Mouse (Mus musculus) hindbrain, embryonic 15.5 days (tissue): ENCODE data around the gene Mrc2. TPM values are rescaled to one million over a fixed set of nuclear protein-coding genes. Genes with fewer than 3 reads are reported as not detected.

Experiments
- ATAC-seq: fragments of 200-750 bp; cut with Nextera tagmentation; 2 replicates; pipeline ENCODE4 v1.8.0; 2017; ENCODE audit warnings: low read depth, moderate number of reproducible peaks, moderate TSS enrichment; ENCODE audit not compliant: low FRiP score
- H3K27ac ChIP-seq: fragments of 300-500 bp; sonication (generic); replicated peaks from 2 replicates; pipeline ENCODE4 v1.5.1; 2015; ENCODE audit warnings: mild to moderate bottlenecking, inconsistent platforms
- H3K27me3 ChIP-seq: fragments of 300-500 bp; sonication (generic); 2 replicates; pipeline ENCODE4 v1.6.1; 2015; ENCODE audit warnings: control low read depth, inconsistent platforms
- H3K36me3 ChIP-seq: fragments of 300-500 bp; sonication (generic); 2 replicates; pipeline ENCODE4 v1.6.1; 2015; ENCODE audit warnings: control low read depth, inconsistent platforms
- H3K4me1 ChIP-seq: fragments of 300-500 bp; sonication (generic); replicated peaks from 2 replicates; pipeline ENCODE4 v1.6.1; 2015; ENCODE audit warnings: control low read depth, inconsistent platforms
- H3K4me2 ChIP-seq: fragments of 300-500 bp; sonication (generic); 2 replicates; pipeline ENCODE4 v1.6.1; 2015; ENCODE audit warnings: moderate library complexity, mild to moderate bottlenecking, inconsistent platforms
- H3K4me3 ChIP-seq: fragments of 300-500 bp; sonication (generic); 2 replicates; pipeline ENCODE4 v1.5.1; 2015; ENCODE audit warnings: mild to moderate bottlenecking, inconsistent platforms
- H3K9ac ChIP-seq: fragments of 300-500 bp; sonication (generic); 2 replicates; pipeline ENCODE4 v1.6.1; 2015; ENCODE audit warnings: inconsistent platforms
- H3K9me3 ChIP-seq: fragments of 300-500 bp; sonication (generic); 2 replicates; pipeline ENCODE4 v1.6.1; 2016; ENCODE audit warnings: control low read depth, inconsistent platforms
- WGBS: fragments of 180-500 bp; shearing (Covaris S2); methylation state at CpG from one replicate; pipeline ENCODE4 v1.1.7; 2015; 5-methylcytosine and 5-hydroxymethylcytosine counted together
- polyA plus RNA-seq: library from polyadenylated mRNA; unstranded; fragments of >200 nt; fragmentation: Nextera tagmentation; extraction: Ambion mirVana; gene quantifications from 2 replicates; pipeline ENCODE4 v1.2.1, GENCODE M21; 2015

Gene Mrc2
- 5.8 and 6.3 TPM in 2 replicates for polyA plus RNA-seq

GRCm38 (mm10) chr11:105292124-105293071 is at the start of gene Mrc2:
Mrc2 (plus strand) TSS chr11:105292643.
- Histone ChIP-seq H3K9me3 (no peaks in the 10 kb centered on the region), H3K27me3 (0 out of 2 replicates have a peak, but pooled peaks cover 8% of the 10 kb centered on the region), H3K4me1 (peaks cover 27% of the 10 kb centered on the region), H3K36me3 (peaks cover 10% of the 10 kb centered on the region; the same call in 1 of the 2 replicates), H3K4me3 (peak within 1 kb of the TSS; percentile 52), H3K27ac (peak within 1 kb of the TSS; percentile 61), H3K4me2 (peak within 1 kb of the TSS; percentile 97), H3K9ac (peak within 1 kb of the TSS; percentile 46)
- peak; percentile 66 for ATAC-seq
- WGBS = under 1% methylated on average over 71 of the region's 75 CpGs

- no peaks in the 10 kb centered on the region for H3K4me1 ChIP-seq
- 97% methylated on average over 1 of the region's 1 CpGs for WGBS
- H3K36me3 ChIP-seq = peaks cover 46% of the 10 kb centered on the region
- H3K9ac ChIP-seq = no peak overlapping the region
- no peaks in the 10 kb centered on the region for H3K9me3 ChIP-seq
- H3K27me3 ChIP-seq = no peaks in the 10 kb centered on the region
- H3K4me3 ChIP-seq = no peak overlapping the region
- H3K4me2 ChIP-seq = no peak overlapping the region
- ATAC-seq = no peak
- H3K27ac ChIP-seq = no peak overlapping the region
These were observed 46.1 kb upstream of the Mrc2 start for GRCm38 (mm10) chr11:105246369-105246768.

- WGBS = 91% methylated on average over 6 of the region's 6 CpGs
- H3K9me3 ChIP-seq = no peaks in the 10 kb centered on the region
These were observed 45.7 kb upstream of the Mrc2 start for GRCm38 (mm10) chr11:105246785-105247184.

GRCm38 (mm10) chr11:105247321-105247720 is 45.1 kb upstream of the Mrc2 start:
- Histone ChIP-seq H3K4me1 (no peaks in the 10 kb centered on the region), H3K27me3 (no peaks in the 10 kb centered on the region), H3K4me3 (no peak overlapping the region), H3K9ac (no peak overlapping the region), H3K27ac (no peak overlapping the region), H3K9me3 (no peaks in the 10 kb centered on the region), H3K4me2 (no peak overlapping the region), H3K36me3 (peaks cover 42% of the 10 kb centered on the region)
- ATAC-seq = no peak
- 96% methylated on average over 5 of the region's 5 CpGs for WGBS

More at GRCm38 (mm10) chr11:105246785-105247184, 45.7 kb upstream of the Mrc2 start:
- peaks cover 46% of the 10 kb centered on the region for H3K36me3 ChIP-seq
- no peak for ATAC-seq
- no peaks in the 10 kb centered on the region for H3K4me1 ChIP-seq
- H3K4me2 ChIP-seq = no peak overlapping the region
- no peak overlapping the region for H3K4me3 ChIP-seq
- H3K9ac ChIP-seq = no peak overlapping the region
- H3K27me3 ChIP-seq = no peaks in the 10 kb centered on the region
- H3K27ac ChIP-seq = no peak overlapping the region

GRCm38 (mm10) chr11:105259733-105260132 is 32.7 kb upstream of the Mrc2 start:
- H3K36me3 ChIP-seq = peaks cover 38% of the 10 kb centered on the region
- ATAC-seq = no peak
- H3K9me3 ChIP-seq = no peaks in the 10 kb centered on the region
- 78% methylated on average over 3 of the region's 3 CpGs for WGBS
- H3K27me3 ChIP-seq = no peaks in the 10 kb centered on the region
- H3K4me3 ChIP-seq = no peak overlapping the region
- no peak overlapping the region for H3K27ac ChIP-seq
- no peak overlapping the region for H3K9ac ChIP-seq
- H3K4me1 ChIP-seq = 0 out of 2 replicates have a peak, but pooled peaks cover 3% of the 10 kb centered on the region
- no peak overlapping the region for H3K4me2 ChIP-seq

- no peak for ATAC-seq
- Histone ChIP-seq H3K9me3 (no peaks in the 10 kb centered on the region), H3K27ac (peak overlapping the region; percentile 7; the same call in 1 of the 2 replicates), H3K9ac (no peak overlapping the region), H3K27me3 (no peaks in the 10 kb centered on the region), H3K36me3 (peaks cover 29% of the 10 kb centered on the region), H3K4me3 (no peak overlapping the region), H3K4me2 (no peak overlapping the region), H3K4me1 (0 out of 2 replicates have a peak, but pooled peaks cover 3% of the 10 kb centered on the region)
- 25% methylated on average over 5 of the region's 5 CpGs for WGBS
These were observed 31.3 kb upstream of the Mrc2 start for GRCm38 (mm10) chr11:105261116-105261515.

GRCm38 (mm10) chr11:105261601-105262351 is 30.7 kb upstream of the Mrc2 start:
- peaks cover 27% of the 10 kb centered on the region for H3K36me3 ChIP-seq
- H3K27me3 ChIP-seq = no peaks in the 10 kb centered on the region
- 82% methylated on average over 4 of the region's 4 CpGs for WGBS
- ATAC-seq = no peak
- H3K27ac ChIP-seq = 0 out of 2 replicates have a peak overlapping the region, but pooled peaks have one; percentile 15
- no peaks in the 10 kb centered on the region for H3K9me3 ChIP-seq
- no peak overlapping the region for H3K4me2 ChIP-seq
- H3K4me1 ChIP-seq = 0 out of 2 replicates have a peak, but pooled peaks cover 3% of the 10 kb centered on the region
- H3K9ac ChIP-seq = no peak overlapping the region
- H3K4me3 ChIP-seq = no peak overlapping the region

GRCm38 (mm10) chr11:105264506-105264905 is 27.9 kb upstream of the Mrc2 start:
- no peaks in the 10 kb centered on the region for H3K27me3 ChIP-seq
- no peak overlapping the region for H3K9ac ChIP-seq
- H3K36me3 ChIP-seq = peaks cover 27% of the 10 kb centered on the region
- H3K4me1 ChIP-seq = 0 out of 2 replicates have a peak, but pooled peaks cover 3% of the 10 kb centered on the region
- ATAC-seq = no peak
- no peaks in the 10 kb centered on the region for H3K9me3 ChIP-seq
- no peak overlapping the region for H3K27ac ChIP-seq
- H3K4me2 ChIP-seq = no peak overlapping the region
- H3K4me3 ChIP-seq = no peak overlapping the region

GRCm38 (mm10) chr11:105264988-105265387 is 27.5 kb upstream of the Mrc2 start:
- peaks cover 27% of the 10 kb centered on the region for H3K36me3 ChIP-seq

GRCm38 (mm10) chr11:105270155-105270554 is 22.3 kb upstream of the Mrc2 start:
- H3K4me3 ChIP-seq = no peak overlapping the region
- 22% methylated on average over 2 of the region's 2 CpGs for WGBS
- H3K4me2 ChIP-seq = no peak overlapping the region
- peaks cover 26% of the 10 kb centered on the region for H3K36me3 ChIP-seq
- H3K27me3 ChIP-seq = no peaks in the 10 kb centered on the region
- H3K9ac ChIP-seq = no peak overlapping the region
- no peak overlapping the region for H3K27ac ChIP-seq
- no peaks in the 10 kb centered on the region for H3K4me1 ChIP-seq
- no peaks in the 10 kb centered on the region for H3K9me3 ChIP-seq
- ATAC-seq = no peak

More at GRCm38 (mm10) chr11:105264988-105265387, 27.5 kb upstream of the Mrc2 start:
- Histone ChIP-seq H3K9ac (no peak overlapping the region), H3K4me2 (no peak overlapping the region), H3K9me3 (no peaks in the 10 kb centered on the region), H3K27me3 (no peaks in the 10 kb centered on the region), H3K4me3 (no peak overlapping the region), H3K4me1 (0 out of 2 replicates have a peak, but pooled peaks cover 3% of the 10 kb centered on the region), H3K27ac (no peak overlapping the region)
- WGBS = 94% methylated on average over 3 of the region's 3 CpGs
- ATAC-seq = no peak

- no peaks in the 10 kb centered on the region for H3K27me3 ChIP-seq
- no peaks in the 10 kb centered on the region for H3K9me3 ChIP-seq
- H3K36me3 ChIP-seq = peaks cover 44% of the 10 kb centered on the region
- H3K9ac ChIP-seq = no peak overlapping the region
- H3K27ac ChIP-seq = no peak overlapping the region
- no peaks in the 10 kb centered on the region for H3K4me1 ChIP-seq
- H3K4me3 ChIP-seq = no peak overlapping the region
- whole genome bisulfite sequencing = 88% methylated on average over 6 of the region's 6 CpGs
- no peak overlapping the region for H3K4me2 ChIP-seq
- no peak for ATAC-seq
These were observed 12.0 kb upstream of the Mrc2 start for GRCm38 (mm10) chr11:105280456-105280855.

GRCm38 (mm10) chr11:105281291-105281690 is 11.2 kb upstream of the Mrc2 start:
- 83% methylated on average over 7 of the region's 7 CpGs for WGBS
- no peak overlapping the region for H3K4me2 ChIP-seq
- H3K36me3 ChIP-seq = peaks cover 40% of the 10 kb centered on the region
- H3K27ac ChIP-seq = no peak overlapping the region
- ATAC-seq = no peak
- no peak overlapping the region for H3K9ac ChIP-seq
- no peaks in the 10 kb centered on the region for H3K4me1 ChIP-seq
- no peak overlapping the region for H3K4me3 ChIP-seq
- H3K27me3 ChIP-seq = no peaks in the 10 kb centered on the region
- H3K9me3 ChIP-seq = no peaks in the 10 kb centered on the region
